Mouse (Mus musculus) limb, embryonic 15.5 days (tissue): ENCODE measurements at regions not wholly inside any gene's neighbourhood (a gene's known extent, or its start where the extent isn't known, plus 50 kb on each side); places are given as distances from the start of the nearest gene placed in this dataset.

Experiments
- ATAC-seq: fragments of 200-750 bp; cut with Nextera tagmentation; 2 replicates; pipeline ENCODE4 v1.8.0; 2017; ENCODE audit warnings: low read depth, moderate TSS enrichment; ENCODE audit not compliant: insufficient number of reproducible peaks, low FRiP score, low TSS enrichment
- H3K27ac ChIP-seq: fragments of 300-500 bp; sonication (generic); 2 replicates; pipeline ENCODE4 v1.5.1; 2015; ENCODE audit warnings: moderate library complexity, mild to moderate bottlenecking, inconsistent platforms
- H3K27me3 ChIP-seq: fragments of 300-500 bp; sonication (generic); 2 replicates; pipeline ENCODE4 v1.6.1; 2015; ENCODE audit warnings: inconsistent platforms
- H3K36me3 ChIP-seq: fragments of 300-500 bp; sonication (generic); 2 replicates; pipeline ENCODE4 v1.6.1; 2015; ENCODE audit warnings: inconsistent platforms
- H3K4me1 ChIP-seq: fragments of 300-500 bp; sonication (generic); 2 replicates; pipeline ENCODE4 v1.6.1; 2015; ENCODE audit warnings: inconsistent platforms
- H3K4me2 ChIP-seq: fragments of 300-500 bp; sonication (generic); 2 replicates; pipeline ENCODE4 v1.6.1; 2015; ENCODE audit warnings: mild to moderate bottlenecking, inconsistent platforms
- H3K4me3 ChIP-seq: fragments of 300-500 bp; sonication (generic); 2 replicates; pipeline ENCODE4 v1.5.1; 2015; ENCODE audit warnings: mild to moderate bottlenecking, inconsistent platforms
- H3K9ac ChIP-seq: fragments of 300-500 bp; sonication (generic); 2 replicates; pipeline ENCODE4 v1.6.1; 2015; ENCODE audit warnings: inconsistent platforms
- H3K9me3 ChIP-seq: fragments of 300-500 bp; sonication (generic); 2 replicates; pipeline ENCODE4 v1.6.1; 2016; ENCODE audit warnings: inconsistent platforms
- WGBS: fragments of 180-500 bp; shearing (Covaris S2); methylation state at CpG from one replicate; pipeline ENCODE4 v1.1.7; 2015; 5-methylcytosine and 5-hydroxymethylcytosine counted together

- 80% methylated on average over 3 of the region's 3 CpGs for WGBS
- no peaks in the 10 kb centered on the region for H3K4me1 ChIP-seq
- no peak for ATAC-seq
- H3K4me3 ChIP-seq, result no peak overlapping the region
- H3K27me3 ChIP-seq, result no peaks in the 10 kb centered on the region
- no peaks in the 10 kb centered on the region for H3K9me3 ChIP-seq
- no peaks in the 10 kb centered on the region for H3K36me3 ChIP-seq
- no peak overlapping the region for H3K27ac ChIP-seq
- H3K9ac ChIP-seq, result no peak overlapping the region
- H3K4me2 ChIP-seq, result no peak overlapping the region
Measured at GRCm38 (mm10) chr15:40023195-40023594, 111.0 kb upstream of the 9330182O14Rik start.

GRCm38 (mm10) chr15:40032088-40032487 lies 102.1 kb upstream of the 9330182O14Rik start:
- ATAC-seq, result no peak
- Histone ChIP-seq H3K27me3 (no peaks in the 10 kb centered on the region), H3K4me3 (no peak overlapping the region), H3K4me1 (no peaks in the 10 kb centered on the region), H3K27ac (peak overlapping the region; percentile 9; the same call in 1 of the 2 replicates), H3K9me3 (no peaks in the 10 kb centered on the region), H3K4me2 (no peak overlapping the region), H3K9ac (no peak overlapping the region), H3K36me3 (no peaks in the 10 kb centered on the region)

- no peaks in the 10 kb centered on the region for H3K27me3 ChIP-seq
- no peaks in the 10 kb centered on the region for H3K4me1 ChIP-seq
- H3K36me3 ChIP-seq, result no peaks in the 10 kb centered on the region
- 76% methylated on average over 1 of the region's 1 CpGs for WGBS
- H3K9me3 ChIP-seq, result no peaks in the 10 kb centered on the region
- H3K4me2 ChIP-seq, result no peak overlapping the region
- no peak overlapping the region for H3K9ac ChIP-seq
- no peak overlapping the region for H3K4me3 ChIP-seq
- no peak overlapping the region for H3K27ac ChIP-seq
- ATAC-seq, result no peak
Measured at GRCm38 (mm10) chr15:40036181-40036580, 98.0 kb upstream of the 9330182O14Rik start.

GRCm38 (mm10) chr15:40037266-40037665 lies 96.9 kb upstream of the 9330182O14Rik start:
- Histone ChIP-seq H3K9me3 (no peaks in the 10 kb centered on the region), H3K27me3 (no peaks in the 10 kb centered on the region), H3K4me3 (no peak overlapping the region), H3K36me3 (no peaks in the 10 kb centered on the region), H3K4me1 (no peaks in the 10 kb centered on the region), H3K4me2 (no peak overlapping the region), H3K27ac (no peak overlapping the region), H3K9ac (no peak overlapping the region)
- WGBS, result 52% methylated on average over 7 of the region's 7 CpGs
- ATAC-seq, result no peak

- H3K36me3 ChIP-seq, result no peaks in the 10 kb centered on the region
- H3K4me3 ChIP-seq, result no peak overlapping the region
- no peaks in the 10 kb centered on the region for H3K9me3 ChIP-seq
- H3K9ac ChIP-seq, result no peak overlapping the region
- WGBS, result 52% methylated on average over 5 of the region's 5 CpGs
- H3K27me3 ChIP-seq, result no peaks in the 10 kb centered on the region
- H3K27ac ChIP-seq, result no peak overlapping the region
- no peaks in the 10 kb centered on the region for H3K4me1 ChIP-seq
- ATAC-seq, result no peak
- no peak overlapping the region for H3K4me2 ChIP-seq
Measured at GRCm38 (mm10) chr15:40046219-40046618, 87.9 kb upstream of the 9330182O14Rik start.

- Histone ChIP-seq H3K4me1 (no peaks in the 10 kb centered on the region), H3K4me3 (no peak overlapping the region), H3K4me2 (no peak overlapping the region), H3K9ac (no peak overlapping the region), H3K9me3 (no peaks in the 10 kb centered on the region), H3K27me3 (no peaks in the 10 kb centered on the region), H3K36me3 (no peaks in the 10 kb centered on the region), H3K27ac (no peak overlapping the region)
- no peak for ATAC-seq
- WGBS, result 52% methylated on average over 1 of the region's 1 CpGs
Measured at GRCm38 (mm10) chr15:40047100-40047499, 87.1 kb upstream of the 9330182O14Rik start.

- Histone ChIP-seq H3K4me1 (no peaks in the 10 kb centered on the region), H3K9me3 (no peaks in the 10 kb centered on the region), H3K27ac (no peak overlapping the region), H3K9ac (no peak overlapping the region), H3K27me3 (no peaks in the 10 kb centered on the region), H3K4me3 (no peak overlapping the region), H3K4me2 (no peak overlapping the region), H3K36me3 (no peaks in the 10 kb centered on the region)
- no peak for ATAC-seq
- WGBS, result 93% methylated on average over 2 of the region's 2 CpGs
Measured at GRCm38 (mm10) chr15:40068051-40068450, 66.1 kb upstream of the 9330182O14Rik start.

GRCm38 (mm10) chr15:40075334-40075893 lies 58.8 kb upstream of the 9330182O14Rik start:
- H3K36me3 ChIP-seq, result no peaks in the 10 kb centered on the region
- H3K27me3 ChIP-seq, result no peaks in the 10 kb centered on the region
- no peak overlapping the region for H3K9ac ChIP-seq
- no peak overlapping the region for H3K4me2 ChIP-seq
- no peak overlapping the region for H3K27ac ChIP-seq
- no peaks in the 10 kb centered on the region for H3K9me3 ChIP-seq
- no peaks in the 10 kb centered on the region for H3K4me1 ChIP-seq
- ATAC-seq, result no peak
- no peak overlapping the region for H3K4me3 ChIP-seq
- WGBS, result 59% methylated on average over 3 of the region's 3 CpGs

- H3K9me3 ChIP-seq, result no peaks in the 10 kb centered on the region
- H3K27me3 ChIP-seq, result no peaks in the 10 kb centered on the region
- no peak overlapping the region for H3K27ac ChIP-seq
- no peak for ATAC-seq
- no peaks in the 10 kb centered on the region for H3K36me3 ChIP-seq
- WGBS, result 22% methylated on average over 6 of the region's 6 CpGs
- no peak overlapping the region for H3K9ac ChIP-seq
- H3K4me3 ChIP-seq, result no peak overlapping the region
- no peaks in the 10 kb centered on the region for H3K4me1 ChIP-seq
- H3K4me2 ChIP-seq, result no peak overlapping the region
Measured at GRCm38 (mm10) chr15:40079872-40080271, 54.3 kb upstream of the 9330182O14Rik start.
